In genomic region chr11:105589877-105590641, GRCm38 (mm10) we compare ENCODE assay signal across 7 mouse cellular contexts. TPM values are rescaled to one million over a fixed set of nuclear protein-coding genes. Genes with fewer than 3 reads are reported as not detected.
A peak's percentile ranks its signal among the peaks of the same experiment; 100 is the strongest.
DNase-seq lines count a peak whose midpoint lies in the region; ATAC-seq lines count a peak whose summit lies in the region.

Gene Tanc2, plus strand, starts transcription at chr11:105589986.

- H3K27me3 ChIP-seq in hindbrain, embryonic 11.5 days (ENCODE audit: control insufficient read depth, insufficient read depth, low read length) = no peaks in the 10 kb centered on the region

- H3K9ac ChIP-seq in hindbrain, embryonic 11.5 days (ENCODE audit: low read depth, low read length) = peak within 1 kb of the TSS; percentile 90

- H3K36me3 ChIP-seq in hindbrain, embryonic 11.5 days (ENCODE audit: control insufficient read depth, insufficient read depth, low read length) = no peaks in the 10 kb centered on the region

- no peaks in the 10 kb centered on the region; the same call in 1 of the 2 replicates for H3K4me1 ChIP-seq in hindbrain, embryonic 11.5 days (replicated peaks; ENCODE audit: control insufficient read depth, insufficient read depth, low read length)

- WGBS in hindbrain, embryonic 11.5 days = under 1% methylated on average over 66 of the region's 87 CpGs

- peak within 1 kb of the TSS; percentile 91 for H3K4me2 ChIP-seq in hindbrain, embryonic 11.5 days (replicated peaks; ENCODE audit: low read depth, low read length)

- ATAC-seq in activated CD4-positive, CD25-positive, alpha-beta regulatory T cell, adult 4 months = peak; percentile 54
- peak; percentile 48 for ATAC-seq in hindbrain, embryonic 11.5 days (ENCODE audit: low FRiP score)

- H3K4me3 ChIP-seq in hindbrain, embryonic 11.5 days (ENCODE audit: low read depth, low read length) = peak within 1 kb of the TSS; percentile 88

- peak within 1 kb of the TSS; percentile 96 for H3K27ac ChIP-seq in hindbrain, embryonic 11.5 days (ENCODE audit: low read depth, low read length)

- no peaks in the 10 kb centered on the region for H3K9me3 ChIP-seq in hindbrain, embryonic 11.5 days (ENCODE audit: control insufficient read depth, low read length)

- DNase-seq in cerebellum, adult 8-10 months = peak; percentile 32
- DNase-seq in frontal cortex, postnatal 14 days (ENCODE audit: low spot score in 2 of 2) = peak; percentile 19 to 40
- peak; percentile 60 for DNase-seq in hindbrain, embryonic 11.5 days (ENCODE audit: low spot score)
- peak; percentile 54 to 59 for DNase-seq in layer of hippocampus, postnatal 36 days
- peak; percentile 52 for DNase-seq in lung, postnatal 14 days
- DNase-seq in right cerebral cortex, postnatal 4 days = peak; percentile 77

RNA-seq across cellular contexts. Expression of gene Tanc2, which starts in this region (rescaled TPM):
- polyA plus RNA-seq in activated CD4-positive, CD25-positive, alpha-beta regulatory T cell, adult 4 months (2017; shearing (Covaris generic)) = under 1 TPM; 0.41 to 0.48 TPM
- 17.4 and 22.3 TPM in 2 replicates for polyA plus RNA-seq in hindbrain, embryonic 11.5 days (2014; fragmentation: Nextera tagmentation; extraction: Ambion mirVana)
- 100 to 1,000 TPM; 145 to 164 TPM for total RNA-seq in layer of hippocampus, postnatal 36 days (2021)

Comparison
In these comparisons a context has a peak if more than half of its experiments do, and no peak if none do; other contexts are left out.
1. Peak in every context shown above with its lines: DNase-seq, ATAC-seq, H3K4me3 ChIP-seq and H3K27ac ChIP-seq.
2. RNA of gene Tanc2 (polyA plus RNA-seq): 17.4 to 22.3 TPM in hindbrain, embryonic 11.5 days; 0.41 to 0.48 TPM in activated CD4-positive, CD25-positive, alpha-beta regulatory T cell, adult 4 months; every median in the first group is over 10 times any median in the second.
3. Peak in ATAC-seq in activated CD4-positive, CD25-positive, alpha-beta regulatory T cell, adult 4 months; RNA of the gene not detected or under 1 TPM.